Mouse (Mus musculus) neural tube, embryonic 10.5 days (tissue): ENCODE measurements around the gene Neu2.
A peak's percentile ranks its signal among the peaks of the same experiment; 100 is the strongest.

ENCODE experiments used
- DNase-seq: peaks from one replicate; pipeline ENCODE4 v3.0.0-alpha.2; 2017; ENCODE audit warnings: low spot score; ENCODE audit errors: extremely low spot score

The Neu2 gene

DNA sequence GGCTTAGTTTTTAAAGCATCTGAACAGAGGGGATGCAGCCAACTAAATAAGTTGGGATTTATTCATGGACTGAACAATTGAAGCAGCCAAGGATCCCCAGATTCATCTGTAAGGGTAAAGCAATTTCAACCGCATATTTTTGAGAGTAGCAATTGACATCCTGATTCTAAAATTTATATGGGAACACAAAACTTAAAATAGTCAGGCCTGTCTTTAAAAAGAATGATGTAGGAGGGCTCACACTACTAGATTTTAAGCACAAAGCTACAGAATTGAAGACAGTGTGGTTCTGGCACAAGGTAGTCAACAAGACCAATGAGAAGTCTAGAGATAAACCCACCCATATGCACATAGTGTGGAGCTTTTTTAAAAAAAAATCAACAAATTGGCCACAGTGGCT lies 27.3 kb downstream of the Neu2 start:
- DNase-seq: no peak

DNA sequence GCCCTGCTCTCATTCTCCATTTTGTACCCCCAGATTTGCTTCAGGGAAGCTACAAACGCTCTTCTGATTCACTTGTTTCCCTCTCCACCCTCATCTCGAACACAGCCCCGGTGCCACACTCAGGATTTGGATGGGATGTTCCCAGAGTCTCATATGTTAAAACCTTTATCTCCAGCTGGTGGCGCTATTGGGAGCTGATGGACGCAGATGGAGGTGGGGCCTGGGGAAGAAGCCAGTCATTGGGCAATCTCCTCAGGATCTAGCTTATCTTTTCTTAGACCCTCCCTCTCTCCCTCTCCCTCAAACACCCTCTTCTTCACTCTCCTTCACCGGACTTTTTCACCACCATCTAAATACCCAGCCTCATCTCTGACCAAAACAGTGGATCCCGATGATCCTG lies 31.9 kb downstream of the Neu2 start:
- DNase-seq: no peak

DNA sequence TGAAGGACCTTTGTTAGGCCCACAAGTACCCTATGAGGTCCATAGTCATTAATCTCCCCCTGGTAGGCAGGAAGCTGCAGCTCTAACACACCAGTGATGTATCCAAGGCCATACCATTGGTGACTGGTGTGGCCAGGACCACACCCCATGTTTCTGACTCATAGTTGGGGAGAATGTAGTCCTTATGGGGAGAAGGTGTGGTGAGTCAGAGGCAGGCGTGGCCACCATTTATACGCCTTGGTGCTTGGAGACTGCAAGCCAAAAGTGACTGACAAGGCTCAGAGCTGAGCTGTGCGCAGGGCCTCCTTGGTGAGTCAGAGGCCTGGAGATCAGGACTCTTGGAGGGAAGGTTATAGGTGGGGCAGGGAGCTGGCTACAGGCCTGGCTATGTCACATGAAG lies 41.3 kb downstream of the Neu2 start:
- no peak for DNase-seq

DNA sequence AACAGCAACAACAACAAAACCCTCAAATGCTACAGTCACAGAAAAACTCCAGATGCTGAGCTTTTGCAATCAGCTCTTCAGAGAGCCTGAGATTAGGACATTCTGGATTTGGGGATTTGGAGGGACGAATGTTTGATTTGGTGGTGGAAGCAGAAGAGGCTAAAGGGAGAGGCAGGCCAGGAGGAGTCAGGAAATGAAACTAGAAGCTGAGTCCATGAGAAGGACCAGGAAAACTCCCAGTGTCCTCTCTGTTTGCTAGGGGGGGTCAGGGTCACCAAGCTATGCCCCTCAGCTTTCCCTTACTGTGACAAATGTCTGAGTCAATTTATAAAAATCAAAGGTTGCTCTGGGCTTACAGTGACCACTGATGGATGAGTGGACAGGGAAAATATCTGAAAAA lies 43.9 kb downstream of the Neu2 start:
- DNase-seq: no peak

DNA sequence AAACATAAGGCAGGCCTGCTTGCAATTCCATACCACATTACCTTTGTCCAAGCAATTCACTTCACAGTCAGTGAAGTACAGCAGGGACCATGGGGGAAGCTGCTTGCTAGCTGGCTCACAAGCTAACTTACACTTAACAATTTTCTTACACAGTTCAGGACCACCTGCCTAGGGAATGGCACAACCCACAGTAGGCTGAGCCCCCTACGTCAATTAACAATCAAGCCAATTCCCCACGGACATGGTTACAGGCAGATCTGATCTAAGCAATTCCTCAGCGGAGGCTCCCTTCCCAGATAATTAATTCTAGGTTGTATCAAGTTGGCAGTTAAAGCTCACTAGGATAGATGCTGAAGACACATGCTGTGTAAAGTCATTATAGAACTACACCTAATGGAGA lies 53.3 kb downstream of the Neu2 start:
- DNase-seq: no peak

DNA sequence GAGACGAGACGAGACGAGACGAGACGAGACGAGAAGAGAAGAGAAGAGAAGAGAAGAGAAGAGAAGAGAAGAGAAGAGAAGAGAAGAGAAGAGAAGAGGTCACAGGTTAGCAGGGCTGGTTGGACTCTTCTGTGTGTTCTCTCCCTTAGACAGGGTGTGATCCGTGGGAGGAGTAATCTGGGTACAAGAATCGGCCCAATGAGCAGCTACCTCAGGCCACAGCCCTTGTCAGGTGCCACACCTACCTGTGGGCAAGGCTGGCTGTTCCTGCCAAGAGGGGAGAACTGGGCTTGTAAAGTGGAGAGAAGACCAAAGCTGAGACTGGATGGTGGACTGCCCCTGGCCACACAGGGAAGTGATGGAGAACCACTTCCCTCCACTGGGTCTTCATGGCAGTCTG lies 56.1 kb downstream of the Neu2 start:
- DNase-seq: no peak

DNA sequence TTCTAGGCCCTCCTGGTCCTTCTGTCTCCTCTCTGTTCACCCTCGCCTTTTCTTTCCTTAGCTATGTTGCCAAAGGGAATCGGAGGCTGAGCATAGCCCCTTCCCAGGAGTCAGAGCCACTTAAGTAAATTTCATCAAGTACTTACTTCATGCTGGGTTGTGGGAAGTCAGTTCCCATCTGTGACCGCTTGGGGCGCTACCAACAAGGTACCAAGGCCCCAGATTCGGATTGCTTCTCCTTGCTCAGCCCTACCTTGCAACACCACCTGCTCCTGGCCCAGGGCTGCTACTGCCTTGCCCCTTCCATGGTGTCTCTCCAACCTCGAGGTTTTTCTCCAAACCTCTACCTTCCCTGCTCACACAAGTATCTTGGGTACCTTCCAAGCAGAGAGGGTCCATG lies 58.7 kb downstream of the Neu2 start:
- DNase-seq: no peak

DNA sequence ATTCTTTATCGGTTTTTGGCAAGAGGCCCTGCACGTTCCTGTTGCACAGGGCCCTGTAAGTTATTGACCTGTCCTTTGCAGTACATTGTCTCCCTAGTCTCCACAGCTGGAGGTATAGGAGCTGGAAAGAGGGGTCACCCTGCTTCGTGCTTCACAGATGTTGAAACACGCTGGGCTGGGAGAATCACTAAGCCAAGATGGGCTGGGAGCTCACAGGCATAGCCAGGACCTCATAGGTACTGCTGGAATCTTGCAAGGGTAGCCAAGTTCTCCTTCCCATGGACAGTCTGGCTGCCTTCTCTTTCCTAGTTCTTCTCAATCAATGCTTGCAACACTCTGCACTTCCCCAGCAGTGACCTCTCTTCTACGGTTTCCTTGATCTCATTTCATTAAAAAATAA lies 63.6 kb downstream of the Neu2 start:
- DNase-seq: no peak

DNA sequence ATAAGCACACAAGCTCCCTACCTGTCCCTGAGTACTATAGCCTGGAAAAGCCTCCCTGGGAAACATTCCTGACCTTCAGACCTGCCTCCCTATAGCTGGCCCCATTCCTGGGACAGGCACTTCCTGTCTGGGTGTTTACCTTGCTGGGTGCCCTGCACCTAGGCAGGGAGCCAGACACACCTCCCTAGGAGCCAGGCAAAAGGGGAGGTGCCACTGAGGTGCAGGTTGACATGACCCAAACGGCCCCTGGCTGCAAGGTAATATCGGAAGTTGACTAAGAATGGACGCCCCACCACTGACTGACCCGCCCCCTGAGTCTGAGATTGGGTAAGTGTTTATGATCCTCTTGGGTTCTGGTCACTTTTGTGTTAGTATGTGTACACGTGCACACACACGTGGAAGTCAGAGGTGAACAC lies 64.1 kb downstream of the Neu2 start, which contains the start of gene Ngef:
Gene Ngef (minus strand): TSS at position 71 of the 416 bp plus-strand sequence.
- no peak for DNase-seq

DNA sequence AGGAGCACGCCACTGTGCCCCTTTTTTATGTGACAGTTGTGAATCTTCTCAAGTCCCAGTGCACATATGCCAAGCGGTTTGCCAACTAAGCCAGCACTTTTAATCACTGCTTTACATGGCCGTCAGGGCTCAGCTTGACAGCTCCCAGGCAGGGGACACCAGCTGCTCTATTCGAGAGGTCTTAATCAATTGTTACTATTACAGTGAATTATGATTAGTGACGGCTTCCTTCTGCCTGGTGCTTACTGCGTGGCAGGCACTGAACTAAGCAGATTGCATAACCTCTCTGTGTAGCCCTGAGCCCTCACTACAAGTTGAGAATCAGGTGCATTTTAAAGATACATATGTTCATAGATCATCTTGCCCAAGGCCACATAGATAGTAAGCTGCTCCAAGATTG lies 64.7 kb downstream of the Neu2 start:
- DNase-seq: no peak

DNA sequence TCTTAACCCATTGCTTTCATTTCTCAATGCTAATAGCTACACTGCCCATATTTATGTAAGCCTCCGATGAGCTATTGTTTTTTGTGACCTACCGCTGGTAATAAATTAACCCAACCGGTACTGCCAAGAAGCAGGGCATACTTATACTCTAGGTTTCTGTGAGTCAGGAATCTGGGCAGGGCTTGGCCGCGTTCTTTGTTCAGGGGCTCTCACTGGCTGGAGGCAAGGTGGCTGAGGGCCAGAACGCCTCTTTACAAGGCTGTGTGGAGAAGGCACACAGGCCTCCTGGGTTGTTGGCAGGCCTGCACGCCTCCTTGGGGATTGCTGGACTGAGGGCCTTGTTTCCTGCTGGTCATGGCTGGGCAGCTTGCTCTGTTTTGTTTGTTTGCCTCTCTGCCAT lies 65.1 kb downstream of the Neu2 start:
- DNase-seq: no peak

DNA sequence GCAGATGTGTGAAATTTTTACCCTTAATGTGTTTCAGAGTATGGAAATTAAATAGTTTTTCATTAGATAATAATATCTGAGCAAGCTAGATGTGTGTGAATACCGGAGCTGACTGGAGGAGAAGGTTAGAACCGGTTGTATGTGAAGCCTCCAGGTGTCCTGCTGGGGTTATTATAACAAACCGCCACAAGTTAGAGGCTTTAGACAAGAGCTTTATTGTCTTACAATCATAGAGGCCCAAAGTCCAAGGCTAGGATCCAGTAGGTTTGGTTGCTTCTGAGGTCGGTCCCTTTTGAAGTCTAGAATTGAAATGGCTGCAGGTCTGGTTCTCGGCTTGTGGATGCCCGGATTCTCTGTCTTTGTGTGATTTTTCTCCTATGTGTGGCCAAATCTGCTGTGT lies 69.3 kb downstream of the Neu2 start:
- DNase-seq: no peak

DNA sequence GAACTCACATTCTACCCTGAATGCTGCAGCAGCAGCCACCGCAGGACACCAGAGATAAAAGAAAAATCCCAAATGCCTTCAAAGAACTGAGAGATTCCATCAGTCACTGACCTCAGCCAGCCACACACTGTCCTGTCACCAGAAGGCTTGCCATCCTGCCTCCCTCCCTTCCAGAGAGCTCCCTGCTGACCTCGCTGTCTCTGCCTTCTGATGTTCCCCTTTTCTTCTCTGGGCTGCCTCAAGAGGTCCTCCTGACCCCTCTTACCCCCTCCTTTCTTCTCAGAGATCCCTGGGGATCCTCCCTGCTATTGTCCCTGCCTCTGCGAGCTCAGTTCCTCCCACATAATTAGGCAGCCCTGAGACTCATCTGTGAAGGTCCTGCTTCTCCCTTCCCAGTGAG lies 71.1 kb downstream of the Neu2 start:
- DNase-seq: peak; percentile 29

DNA sequence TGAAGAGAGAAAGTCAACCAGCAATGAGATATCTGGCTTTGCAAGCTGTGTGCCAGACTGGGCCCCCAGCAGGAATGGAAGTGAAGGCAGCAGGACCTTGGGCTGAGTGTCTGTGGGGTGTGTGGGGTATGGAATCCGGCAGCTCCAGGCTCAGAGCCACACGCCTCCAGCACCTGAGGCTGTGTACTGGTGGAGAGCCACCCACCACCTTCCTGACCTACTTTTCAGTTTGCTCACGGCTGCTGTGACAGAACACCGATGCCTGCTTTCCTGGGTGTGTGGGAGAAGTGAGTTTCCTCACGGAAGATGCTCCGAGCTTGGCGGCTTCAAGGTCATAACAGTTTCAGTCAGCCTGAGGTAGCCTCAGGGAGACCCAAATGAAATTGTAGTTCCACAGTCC lies 79.5 kb downstream of the Neu2 start:
- DNase-seq: no peak

DNA sequence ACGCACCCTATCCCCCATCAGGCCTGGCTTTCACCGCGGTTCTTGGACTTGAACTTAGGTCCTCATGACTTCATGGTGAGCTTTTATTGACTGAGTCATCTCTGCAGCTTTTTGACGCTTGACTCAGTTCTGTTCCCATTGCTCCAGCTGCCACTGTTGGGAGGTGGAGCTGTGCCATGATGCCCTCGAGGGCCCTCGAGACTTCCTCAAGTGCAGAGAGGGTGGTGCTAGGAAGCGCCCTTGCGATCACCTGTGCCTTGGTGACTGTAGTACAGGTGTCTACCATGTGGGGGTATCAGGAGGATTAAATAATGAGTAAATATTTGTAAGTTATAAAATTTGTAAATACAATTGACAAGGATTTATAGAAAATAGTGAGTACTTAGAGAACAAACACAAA lies 80.3 kb downstream of the Neu2 start:
- DNase-seq: no peak

DNA sequence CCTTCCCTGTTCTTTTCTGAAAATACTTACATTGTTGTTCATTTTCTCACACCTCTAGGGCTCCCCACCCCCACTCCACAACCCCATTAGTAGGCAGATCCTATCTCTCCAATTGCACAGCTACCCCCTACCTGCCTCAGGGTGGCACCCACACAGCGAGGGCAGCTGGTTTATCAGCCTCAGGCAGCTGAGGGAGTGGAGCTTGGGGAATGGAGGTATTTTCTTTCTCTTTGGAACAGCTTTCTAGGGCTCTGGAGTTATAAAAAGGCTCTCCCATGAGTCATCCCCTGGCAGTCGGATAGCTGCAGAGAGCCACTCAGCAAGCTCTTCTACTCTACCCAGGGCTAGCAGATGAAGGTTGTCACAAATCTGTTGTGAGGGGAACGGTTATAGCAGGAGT lies 84.6 kb downstream of the Neu2 start:
- DNase-seq: no peak

DNA sequence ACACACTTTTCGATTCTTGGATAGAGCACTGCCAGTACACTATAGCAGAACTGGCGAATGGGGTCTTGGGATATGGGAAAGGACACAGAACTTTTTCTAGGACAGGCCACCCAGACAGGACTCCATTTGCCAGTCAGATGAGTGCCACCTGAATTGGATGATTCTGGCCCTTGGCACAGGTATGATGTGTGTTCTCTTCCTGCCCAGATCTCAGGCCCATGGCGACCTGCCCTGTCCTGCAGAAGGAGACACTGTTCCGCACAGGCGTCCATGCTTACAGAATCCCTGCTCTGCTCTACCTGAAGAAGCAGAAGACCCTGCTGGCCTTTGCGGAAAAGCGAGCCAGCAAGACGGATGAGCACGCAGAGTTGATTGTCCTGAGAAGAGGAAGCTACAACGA lies 85.0 kb downstream of the Neu2 start:
- DNase-seq: no peak

DNA sequence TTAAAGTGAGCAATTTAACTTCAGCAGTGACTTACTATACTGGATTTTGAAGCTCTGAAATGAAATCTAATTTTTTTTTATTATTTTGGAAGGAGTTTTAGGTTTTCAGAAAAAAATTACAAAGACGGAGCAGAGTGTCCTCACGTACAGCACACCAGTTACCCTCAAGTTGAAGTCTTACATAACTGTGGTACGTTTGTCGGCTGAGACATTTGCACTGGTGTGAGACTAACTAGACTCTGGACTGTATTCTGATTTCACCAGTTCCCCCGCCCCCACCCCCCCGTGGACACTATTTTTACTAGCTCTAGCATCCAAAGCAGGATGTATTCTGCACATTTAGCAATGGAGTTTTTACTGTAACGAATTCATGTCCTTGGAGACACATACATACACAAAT lies 90.8 kb downstream of the Neu2 start:
- no peak for DNase-seq

DNA sequence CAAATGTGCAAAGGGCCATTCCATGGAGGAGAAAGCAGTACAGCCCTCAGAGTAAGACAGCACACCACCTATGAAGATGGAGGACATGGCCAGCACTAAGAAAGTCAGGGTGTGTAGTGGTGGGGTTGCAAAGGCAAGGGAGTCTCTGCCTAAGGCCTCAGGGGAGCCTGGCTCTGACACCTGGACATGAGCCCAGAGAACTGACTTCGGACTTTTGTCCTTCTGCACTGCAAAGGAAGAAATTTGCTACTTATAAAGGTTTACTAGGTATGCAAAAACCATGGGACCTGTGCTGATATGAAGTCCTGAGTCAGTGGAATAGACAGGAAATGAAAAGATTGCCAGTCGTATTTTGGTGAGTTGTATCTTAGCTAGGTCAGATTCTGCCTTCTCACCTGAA lies 92.1 kb downstream of the Neu2 start:
- no peak for DNase-seq

DNA sequence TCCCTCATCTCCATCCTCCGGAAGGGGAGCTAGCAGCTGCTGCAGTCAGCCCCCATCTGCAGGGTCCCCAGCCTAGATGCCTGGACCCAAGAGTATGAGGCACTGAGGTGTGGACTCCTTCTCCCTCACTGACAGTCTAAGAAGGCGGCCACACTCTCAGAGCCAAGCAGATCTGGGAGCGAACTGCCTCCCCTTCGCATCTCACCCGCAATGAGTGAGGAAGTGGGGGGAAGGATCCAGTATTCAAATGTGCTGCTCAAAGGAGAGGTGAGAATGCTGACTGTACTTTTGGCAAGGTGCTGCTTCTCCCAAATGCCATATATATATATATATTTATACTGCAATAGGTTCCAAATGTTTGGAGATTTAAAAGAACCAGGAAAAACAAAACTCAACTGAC lies 93.7 kb downstream of the Neu2 start:
- DNase-seq: no peak

DNA sequence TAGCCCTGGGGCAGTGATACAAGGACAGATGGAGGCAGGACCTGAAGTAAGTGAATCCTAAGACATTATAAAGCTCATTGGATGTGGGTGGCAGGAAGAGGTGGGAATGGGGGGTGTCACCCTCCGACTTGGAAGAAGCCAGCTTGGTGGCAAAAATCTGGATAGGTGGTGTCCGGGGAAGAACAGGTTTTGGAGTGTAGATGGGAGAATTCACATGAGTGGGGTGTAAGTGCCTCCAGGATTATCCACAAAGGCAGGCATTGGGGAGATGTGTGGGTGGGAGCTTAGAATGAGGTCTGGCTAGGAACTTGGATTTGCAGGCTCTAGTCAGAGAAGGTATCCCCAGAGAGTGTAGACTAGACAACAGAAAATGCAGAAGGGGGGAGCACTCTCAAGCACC lies 95.6 kb downstream of the Neu2 start:
- no peak for DNase-seq

DNA sequence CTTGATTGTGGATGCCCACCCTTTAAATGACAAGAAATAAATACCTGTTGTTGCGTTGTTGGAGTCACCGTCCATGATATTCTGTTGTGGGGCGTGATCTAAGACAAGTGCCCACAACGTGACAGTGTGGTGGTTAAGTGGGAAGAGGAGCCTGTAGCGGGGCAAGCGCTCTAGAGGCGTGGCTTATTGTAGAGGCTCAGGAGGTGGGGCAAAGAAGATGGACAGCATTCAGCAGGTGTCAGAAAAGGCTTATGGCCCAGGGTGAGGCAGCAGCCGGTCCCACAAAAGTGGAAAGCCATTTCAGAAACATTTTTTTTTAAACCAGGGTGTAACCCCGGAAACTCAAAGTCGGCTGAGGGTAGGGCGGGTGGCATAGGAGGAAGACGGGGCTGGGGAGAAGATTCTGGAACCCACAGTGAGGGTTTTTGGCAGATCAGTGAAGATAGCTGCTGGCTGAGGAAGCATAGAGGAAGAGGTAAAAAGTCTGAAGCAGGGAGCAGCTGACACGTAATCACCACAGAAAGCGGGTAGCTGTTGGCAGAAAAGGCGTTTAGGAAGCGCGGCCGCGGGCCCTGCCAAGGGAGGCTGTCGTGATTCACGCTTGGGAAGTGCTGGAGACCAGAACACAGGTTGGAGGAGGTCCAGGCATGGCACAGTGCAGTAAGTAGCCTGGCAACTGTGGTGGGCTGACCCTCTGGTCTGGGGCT lies 97.8 kb downstream of the Neu2 start:
- no peak for DNase-seq

DNA sequence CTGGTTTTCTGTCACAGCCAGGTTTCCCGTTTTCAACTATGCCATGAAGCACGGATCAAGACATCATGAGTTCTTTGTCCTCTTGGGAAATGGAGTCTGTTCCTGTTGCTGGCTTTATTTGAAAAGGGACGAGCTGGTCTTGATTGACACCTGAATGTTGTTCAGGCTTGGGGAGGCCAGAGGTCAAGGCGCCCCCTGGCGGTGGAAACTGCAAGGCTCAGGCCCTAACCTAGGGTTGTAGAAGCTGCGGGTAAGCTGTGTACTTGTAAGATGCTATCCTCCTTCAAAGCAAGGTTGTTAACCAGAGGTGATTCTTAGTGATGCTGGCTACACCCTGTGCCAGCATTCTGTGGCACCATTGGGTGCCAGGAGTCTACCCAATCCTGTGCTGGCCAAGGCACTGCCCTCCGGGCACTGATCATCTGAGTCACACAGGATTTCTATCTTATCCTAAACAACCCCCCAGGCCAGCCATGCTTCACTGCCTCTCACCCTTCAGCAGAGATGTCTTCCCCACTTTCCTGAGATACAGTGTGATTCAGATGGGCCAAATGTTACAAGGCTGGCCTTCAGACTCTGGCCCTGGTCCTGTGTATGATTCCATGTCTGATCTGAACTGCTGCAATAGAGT lies 98.8 kb downstream of the Neu2 start:
- peak; percentile 62 for DNase-seq
